Mouse (Mus musculus): ENCODE results near the gene Olfr971. TPM values are rescaled to one million over a fixed set of nuclear protein-coding genes. Genes with fewer than 3 reads are reported as not detected.
"Not testable (repeated sequence)": the region's sequence is repeated elsewhere in the genome, so short reads cannot be mapped to it uniquely, and the experiment has no call there.

Gene Olfr971
- not detected in 2 replicates for polyA plus RNA-seq (2012; rRNA removed)

GRCm38 (mm10) chr9:39836576-39836975 is at the start of gene Olfr971:
Gene Olfr971, plus strand, starts transcription at chr9:39836876.
- H3K27ac ChIP-seq (ENCODE audit: control insufficient read depth, insufficient read depth, low read depth, low read length); H3K4me3 ChIP-seq (ENCODE audit: control insufficient read depth, low read depth, low read length); H3K4me1 ChIP-seq (ENCODE audit: control insufficient read depth, insufficient read depth, low read length); H3K36me3 ChIP-seq (ENCODE audit: control insufficient read depth, insufficient read depth, low read length); H3K27me3 ChIP-seq (ENCODE audit: control insufficient read depth, insufficient read depth, low read length): not testable (repeated sequence)

GRCm38 (mm10) chr9:39790558-39790957 is 46.1 kb upstream of the Olfr971 start, which contains the start of gene Olfr969:
Gene Olfr969, plus strand, starts transcription at chr9:39790945.
- Histone ChIP-seq H3K4me1 (ENCODE audit: control insufficient read depth, insufficient read depth, low read length) (no peaks in the 10 kb centered on the region), H3K4me3 (ENCODE audit: control insufficient read depth, low read depth, low read length) (no peak within 1 kb of the TSS), H3K36me3 (ENCODE audit: control insufficient read depth, insufficient read depth, low read length) (no peaks in the 10 kb centered on the region), H3K27me3 (ENCODE audit: control insufficient read depth, insufficient read depth, low read length) (no peaks in the 10 kb centered on the region), H3K27ac (ENCODE audit: control insufficient read depth, insufficient read depth, low read depth, low read length) (no peak within 1 kb of the TSS)
- TF ChIP-seq CTCF (IDR thresholded peaks at IDR 0.05; ENCODE audit: control insufficient read depth, insufficient read depth, insufficient replicate concordance, low read depth, low read length) (no peak), POLR2A (IDR thresholded peaks at IDR 0.05; ENCODE audit: control insufficient read depth, low read depth, low read length) (no peak)

GRCm38 (mm10) chr9:39808560-39808959 is 28.1 kb upstream of the Olfr971 start, which contains the start of gene Olfr970:
Gene Olfr970, plus strand, starts transcription at chr9:39808860.
- Histone ChIP-seq H3K27ac (ENCODE audit: control insufficient read depth, insufficient read depth, low read depth, low read length) (no peak within 1 kb of the TSS), H3K27me3 (ENCODE audit: control insufficient read depth, insufficient read depth, low read length) (no peaks in the 10 kb centered on the region), H3K4me1 (ENCODE audit: control insufficient read depth, insufficient read depth, low read length) (no peaks in the 10 kb centered on the region), H3K4me3 (ENCODE audit: control insufficient read depth, low read depth, low read length) (no peak within 1 kb of the TSS), H3K36me3 (ENCODE audit: control insufficient read depth, insufficient read depth, low read length) (no peaks in the 10 kb centered on the region)
- TF ChIP-seq POLR2A (IDR thresholded peaks at IDR 0.05; ENCODE audit: control insufficient read depth, low read depth, low read length), result no peak
- no peak for TF ChIP-seq CTCF (IDR thresholded peaks at IDR 0.05; ENCODE audit: control insufficient read depth, insufficient read depth, insufficient replicate concordance, low read depth, low read length)

- TF ChIP-seq CTCF (IDR thresholded peaks at IDR 0.05; ENCODE audit: control insufficient read depth, insufficient read depth, insufficient replicate concordance, low read depth, low read length), result no peak
- TF ChIP-seq POLR2A (IDR thresholded peaks at IDR 0.05; ENCODE audit: control insufficient read depth, low read depth, low read length), result no peak
These were observed 29.4 kb downstream of the Olfr971 start, which contains the start of gene Olfr972 for GRCm38 (mm10) chr9:39866122-39866521. Gene Olfr972, plus strand, starts transcription at chr9:39866422.

GRCm38 (mm10) chr9:39871986-39872385 is 35.3 kb downstream of the Olfr971 start:
- not testable (repeated sequence) for H3K27me3 ChIP-seq (ENCODE audit: control insufficient read depth, insufficient read depth, low read length); H3K36me3 ChIP-seq (ENCODE audit: control insufficient read depth, insufficient read depth, low read length); H3K4me1 ChIP-seq (ENCODE audit: control insufficient read depth, insufficient read depth, low read length); H3K4me3 ChIP-seq (ENCODE audit: control insufficient read depth, low read depth, low read length); H3K27ac ChIP-seq (ENCODE audit: control insufficient read depth, insufficient read depth, low read depth, low read length)

More at GRCm38 (mm10) chr9:39866122-39866521, 29.4 kb downstream of the Olfr971 start, which contains the start of gene Olfr972:
- Histone ChIP-seq H3K4me3 (ENCODE audit: control insufficient read depth, low read depth, low read length) (no peak within 1 kb of the TSS), H3K27ac (ENCODE audit: control insufficient read depth, insufficient read depth, low read depth, low read length) (no peak within 1 kb of the TSS), H3K27me3 (ENCODE audit: control insufficient read depth, insufficient read depth, low read length) (no peaks in the 10 kb centered on the region), H3K4me1 (ENCODE audit: control insufficient read depth, insufficient read depth, low read length) (no peaks in the 10 kb centered on the region), H3K36me3 (ENCODE audit: control insufficient read depth, insufficient read depth, low read length) (no peaks in the 10 kb centered on the region)

- not testable (repeated sequence) for H3K4me1 ChIP-seq (ENCODE audit: control insufficient read depth, insufficient read depth, low read length); H3K27ac ChIP-seq (ENCODE audit: control insufficient read depth, insufficient read depth, low read depth, low read length); H3K36me3 ChIP-seq (ENCODE audit: control insufficient read depth, insufficient read depth, low read length); H3K27me3 ChIP-seq (ENCODE audit: control insufficient read depth, insufficient read depth, low read length); H3K4me3 ChIP-seq (ENCODE audit: control insufficient read depth, low read depth, low read length)
These were observed 41.1 kb downstream of the Olfr971 start for GRCm38 (mm10) chr9:39877541-39878396.

Other genes starting within 250 kb of the Olfr971 start
- 0.05 and 0.13 TPM in 2 replicates for gene AW551984, start 232.5 kb upstream of the Olfr971 start, polyA plus RNA-seq (2012; rRNA removed)
- gene Olfr148, start 226.2 kb upstream of the Olfr971 start, polyA plus RNA-seq (2012; rRNA removed), result not detected in 2 replicates
- not detected in 2 replicates for gene Olfr960, start 215.5 kb upstream of the Olfr971 start, polyA plus RNA-seq (2012; rRNA removed)
- gene Olfr961, start 191.8 kb upstream of the Olfr971 start, polyA plus RNA-seq (2012; rRNA removed), result 0.10 TPM in 1 of 2 replicates, not detected in the other
- not detected in 2 replicates for gene Olfr963, start 169.7 kb upstream of the Olfr971 start, polyA plus RNA-seq (2012; rRNA removed)
- gene Olfr149, start 129.8 kb upstream of the Olfr971 start, polyA plus RNA-seq (2012; rRNA removed), result not detected in 2 replicates
- gene Olfr965, start 125.5 kb upstream of the Olfr971 start, polyA plus RNA-seq (2012; rRNA removed), result not detected in 2 replicates
- not detected in 2 replicates for gene Olfr150, start 105.9 kb upstream of the Olfr971 start, polyA plus RNA-seq (2012; rRNA removed)
- gene Olfr967, start 90.6 kb upstream of the Olfr971 start, polyA plus RNA-seq (2012; rRNA removed), result not detected in 2 replicates
- not detected in 2 replicates for gene Olfr968, start 53.6 kb upstream of the Olfr971 start, polyA plus RNA-seq (2012; rRNA removed)
- not detected in 2 replicates for gene Olfr969, start 45.9 kb upstream of the Olfr971 start, polyA plus RNA-seq (2012; rRNA removed)
- gene Olfr970, start 28.0 kb upstream of the Olfr971 start, polyA plus RNA-seq (2012; rRNA removed), result not detected in 2 replicates
- gene Olfr972, start 29.5 kb downstream of the Olfr971 start, polyA plus RNA-seq (2012; rRNA removed), result not detected in 2 replicates
- not detected in 2 replicates for gene Olfr229, start 70.5 kb downstream of the Olfr971 start, polyA plus RNA-seq (2012; rRNA removed)
- not detected in 2 replicates for gene Olfr974, start 100.6 kb downstream of the Olfr971 start, polyA plus RNA-seq (2012; rRNA removed)
- 0.79 and 1.0 TPM in 2 replicates for gene Olfr975, start 115.2 kb downstream of the Olfr971 start, polyA plus RNA-seq (2012; rRNA removed)
- gene Olfr976, start 124.3 kb downstream of the Olfr971 start, polyA plus RNA-seq (2012; rRNA removed), result 0.52 and 0.57 TPM in 2 replicates
- gene Olfr978, start 155.2 kb downstream of the Olfr971 start, polyA plus RNA-seq (2012; rRNA removed), result not detected in 2 replicates
- 0.83 and 0.95 TPM in 2 replicates for gene Olfr979, start 166.6 kb downstream of the Olfr971 start, polyA plus RNA-seq (2012; rRNA removed)
- 0.15 and 0.36 TPM in 2 replicates for gene Olfr980, start 172.7 kb downstream of the Olfr971 start, polyA plus RNA-seq (2012; rRNA removed)
- gene Olfr981, start 184.6 kb downstream of the Olfr971 start, polyA plus RNA-seq (2012; rRNA removed), result 0.11 TPM in 1 of 2 replicates, not detected in the other
- not detected in 2 replicates for gene Olfr982, start 237.0 kb downstream of the Olfr971 start, polyA plus RNA-seq (2012; rRNA removed)

Data from testis, adult 2 months (tissue).